Comparison of ENCODE assay signal across 7 mouse cellular contexts in genomic region chr3:103737061-103737754, GRCm38 (mm10). TPM values are rescaled to one million over a fixed set of nuclear protein-coding genes. Genes with fewer than 3 reads are reported as not detected.
DNase-seq lines count a peak whose midpoint lies in the region; ATAC-seq and TF ChIP-seq lines count a peak whose summit lies in the region.

No protein-coding gene starts in this region.

- 0 out of 2 replicates have a peak, but pooled peaks cover 1% of the 10 kb centered on the region for H3K36me3 ChIP-seq in forebrain, embryonic 16.5 days (ENCODE audit: control insufficient read depth, insufficient read depth)
- no peaks in the 10 kb centered on the region for H3K36me3 ChIP-seq in hindbrain, embryonic 11.5 days (ENCODE audit: control insufficient read depth, insufficient read depth, low read length)
- peaks cover 4% of the 10 kb centered on the region; the same call in 1 of the 2 replicates for H3K36me3 ChIP-seq in liver, adult 2 months (ENCODE audit: control insufficient read depth, insufficient read depth, low read length)
- H3K36me3 ChIP-seq in neural tube, embryonic 13.5 days: peaks cover 9% of the 10 kb centered on the region

- no peaks in the 10 kb centered on the region for H3K9me3 ChIP-seq in forebrain, embryonic 16.5 days (ENCODE audit: control insufficient read depth, low read length)
- H3K9me3 ChIP-seq in hindbrain, embryonic 11.5 days (ENCODE audit: control insufficient read depth, low read length): no peaks in the 10 kb centered on the region
- no peaks in the 10 kb centered on the region for H3K9me3 ChIP-seq in neural tube, embryonic 13.5 days

- no peaks in the 10 kb centered on the region for H3K79me2 ChIP-seq in liver, adult 2 months (ENCODE audit: control insufficient read depth, insufficient read depth, low read length)

- peak overlapping the region; percentile 37; the same call in 1 of the 2 replicates for H3K9ac ChIP-seq in forebrain, embryonic 16.5 days (replicated peaks; ENCODE audit: low read depth, low read length)
- H3K9ac ChIP-seq in hindbrain, embryonic 11.5 days (ENCODE audit: low read depth, low read length): no peak overlapping the region
- 0 out of 2 replicates have a peak overlapping the region, but pooled peaks have one; percentile 7 for H3K9ac ChIP-seq in liver, adult 2 months (ENCODE audit: low read depth, low read length)
- H3K9ac ChIP-seq in neural tube, embryonic 13.5 days: peak overlapping the region; percentile 58

- ATAC-seq in forebrain, embryonic 16.5 days: no peak
- no peak for ATAC-seq in hindbrain, embryonic 11.5 days (ENCODE audit: low FRiP score)
- ATAC-seq in neural tube, embryonic 13.5 days (ENCODE audit: low read depth): no peak

- DNase-seq in adrenal gland, adult 2 months: peak; percentile 21
- DNase-seq in brain, embryonic 14.5 days (ENCODE audit: low read depth): peak; percentile 70
- DNase-seq in hindbrain, embryonic 11.5 days (ENCODE audit: low spot score): peak; percentile 23
- no peak for DNase-seq in liver, adult 2 months (ENCODE audit: extremely low read depth, low read depth, low spot score)
- no peak for DNase-seq in yolk sac, embryonic 10.5 days (ENCODE audit: low spot score)

- no peak for TF ChIP-seq CTCF in brain, embryonic 14.5 days (IDR thresholded peaks at IDR 0.05; ENCODE audit: borderline replicate concordance, extremely low read depth, insufficient read depth, insufficient read length)
- TF ChIP-seq CTCF in liver, adult 2 months (IDR thresholded peaks at IDR 0.05; ENCODE audit: low read depth, low read length): no peak

- peaks cover 54% of the 10 kb centered on the region for H3K4me1 ChIP-seq in forebrain, embryonic 16.5 days (replicated peaks; ENCODE audit: control insufficient read depth, insufficient read depth, low read length)
- peaks cover 24% of the 10 kb centered on the region for H3K4me1 ChIP-seq in hindbrain, embryonic 11.5 days (replicated peaks; ENCODE audit: control insufficient read depth, insufficient read depth, low read length)
- H3K4me1 ChIP-seq in liver, adult 2 months (ENCODE audit: control insufficient read depth, insufficient read depth, low read length): no peaks in the 10 kb centered on the region
- peaks cover 66% of the 10 kb centered on the region for H3K4me1 ChIP-seq in neural tube, embryonic 13.5 days (replicated peaks)

- peak overlapping the region; percentile 22 for H3K4me3 ChIP-seq in forebrain, embryonic 16.5 days (replicated peaks; ENCODE audit: low read length)
- peak overlapping the region; percentile 0; the same call in 1 of the 2 replicates for H3K4me3 ChIP-seq in hindbrain, embryonic 11.5 days (ENCODE audit: low read depth, low read length)
- peak overlapping the region; percentile 36 for H3K4me3 ChIP-seq in liver, adult 2 months (ENCODE audit: insufficient read depth, low read depth, low read length)
- peak overlapping the region; percentile 25 for H3K4me3 ChIP-seq in neural tube, embryonic 13.5 days

- TF ChIP-seq POLR2A in brain, embryonic 14.5 days (IDR thresholded peaks at IDR 0.05; ENCODE audit: borderline replicate concordance, extremely low read depth, insufficient read depth, insufficient read length, poor library complexity, severe bottlenecking): no peak
- no peak for TF ChIP-seq POLR2A in liver, adult 2 months (IDR thresholded peaks at IDR 0.05; ENCODE audit: extremely low read depth, insufficient read depth, low read length)

- peak overlapping the region; percentile 86 for H3K27ac ChIP-seq in forebrain, embryonic 16.5 days (ENCODE audit: low read length)
- H3K27ac ChIP-seq in hindbrain, embryonic 11.5 days (ENCODE audit: low read depth, low read length): peak overlapping the region; percentile 60; the same call in 1 of the 2 replicates
- peak overlapping the region; percentile 28; the same call in 1 of the 2 replicates for H3K27ac ChIP-seq in liver, adult 2 months (replicated peaks; ENCODE audit: insufficient read depth, low read depth, low read length)
- H3K27ac ChIP-seq in neural tube, embryonic 13.5 days (replicated peaks): peak overlapping the region; percentile 88

- WGBS in forebrain, embryonic 16.5 days: 30% methylated on average over 16 of the region's 16 CpGs
- WGBS in hindbrain, embryonic 11.5 days: 59% methylated on average over 16 of the region's 16 CpGs
- 74% methylated on average over 16 of the region's 16 CpGs for WGBS in liver, adult 2 months
- 30% methylated on average over 16 of the region's 16 CpGs for whole genome bisulfite sequencing in neural tube, embryonic 13.5 days

- H3K4me2 ChIP-seq in forebrain, embryonic 16.5 days (ENCODE audit: low read length): peak overlapping the region; percentile 52
- peak overlapping the region; percentile 18 for H3K4me2 ChIP-seq in hindbrain, embryonic 11.5 days (replicated peaks; ENCODE audit: low read depth, low read length)
- H3K4me2 ChIP-seq in neural tube, embryonic 13.5 days: peak overlapping the region; percentile 54

- no peaks in the 10 kb centered on the region for H3K27me3 ChIP-seq in forebrain, embryonic 16.5 days (replicated peaks; ENCODE audit: control insufficient read depth, insufficient read depth, low read length)
- no peaks in the 10 kb centered on the region for H3K27me3 ChIP-seq in hindbrain, embryonic 11.5 days (ENCODE audit: control insufficient read depth, insufficient read depth, low read length)
- no peaks in the 10 kb centered on the region for H3K27me3 ChIP-seq in liver, adult 2 months (ENCODE audit: control insufficient read depth, insufficient read depth, low read length)
- H3K27me3 ChIP-seq in neural tube, embryonic 13.5 days: no peaks in the 10 kb centered on the region

RNA-seq across cellular contexts. Expression of gene Olfml3, which starts 0.6 kb away (rescaled TPM):
- 10 to 100 TPM; 20.2 to 21.5 TPM for total RNA-seq in adrenal gland, adult 2 months (2021)
- polyA plus RNA-seq in adrenal gland, adult 2 months (2012; rRNA removed): 15.9 and 16.0 TPM in 2 replicates
- 3.4 and 6.8 TPM in 2 replicates for polyA plus RNA-seq in brain, embryonic 14.5 days (2012; rRNA removed)
- 5.1 and 6.8 TPM in 2 replicates for polyA plus RNA-seq in forebrain, embryonic 16.5 days (2015; fragmentation: Nextera tagmentation; extraction: Ambion mirVana)
- 12.4 and 13.3 TPM in 2 replicates for polyA plus RNA-seq in hindbrain, embryonic 11.5 days (2014; fragmentation: Nextera tagmentation; extraction: Ambion mirVana)
- total RNA-seq in liver, adult 2 months (2014; rRNA removed): 1.3 and 1.7 TPM in 2 replicates
- polyA plus RNA-seq in liver, adult 2 months (2012; rRNA removed): 1.5 and 2.0 TPM in 2 replicates
- polyA plus RNA-seq in neural tube, embryonic 13.5 days (2015; fragmentation: Nextera tagmentation; extraction: Ambion mirVana): 14.2 and 16.8 TPM in 2 replicates

RNA-seq across cellular contexts. Expression of gene Gm10964, which starts 2.0 kb away (rescaled TPM):
- total RNA-seq in adrenal gland, adult 2 months (2021): not detected
- not detected in 2 replicates for polyA plus RNA-seq in adrenal gland, adult 2 months (2012; rRNA removed)
- polyA plus RNA-seq in brain, embryonic 14.5 days (2012; rRNA removed): not detected in 2 replicates
- not detected in 2 replicates for polyA plus RNA-seq in forebrain, embryonic 16.5 days (2015; fragmentation: Nextera tagmentation; extraction: Ambion mirVana)
- not detected in 2 replicates for polyA plus RNA-seq in hindbrain, embryonic 11.5 days (2014; fragmentation: Nextera tagmentation; extraction: Ambion mirVana)
- total RNA-seq in liver, adult 2 months (2014; rRNA removed): not detected in 2 replicates
- polyA plus RNA-seq in liver, adult 2 months (2012; rRNA removed): not detected in 2 replicates
- not detected in 2 replicates for polyA plus RNA-seq in neural tube, embryonic 13.5 days (2015; fragmentation: Nextera tagmentation; extraction: Ambion mirVana)

RNA-seq across cellular contexts. Expression of gene Hipk1, which starts 54.2 kb away (rescaled TPM):
- 100 to 1,000 TPM; 131 to 139 TPM for total RNA-seq in adrenal gland, adult 2 months (2021)
- 83.4 and 88.1 TPM in 2 replicates for polyA plus RNA-seq in adrenal gland, adult 2 months (2012; rRNA removed)
- 28.5 and 45.8 TPM in 2 replicates for polyA plus RNA-seq in brain, embryonic 14.5 days (2012; rRNA removed)
- 12.7 and 13.6 TPM in 2 replicates for polyA plus RNA-seq in forebrain, embryonic 16.5 days (2015; fragmentation: Nextera tagmentation; extraction: Ambion mirVana)
- polyA plus RNA-seq in hindbrain, embryonic 11.5 days (2014; fragmentation: Nextera tagmentation; extraction: Ambion mirVana): 14.9 and 17.4 TPM in 2 replicates
- total RNA-seq in liver, adult 2 months (2014; rRNA removed): 29.2 and 32.4 TPM in 2 replicates
- 34.0 and 35.2 TPM in 2 replicates for polyA plus RNA-seq in liver, adult 2 months (2012; rRNA removed)
- 10.6 and 11.7 TPM in 2 replicates for polyA plus RNA-seq in neural tube, embryonic 13.5 days (2015; fragmentation: Nextera tagmentation; extraction: Ambion mirVana)

Comparison
In these comparisons a context has a peak if more than half of its experiments do, and no peak if none do; other contexts are left out.
1. DNase-seq: peak in adrenal gland, adult 2 months (single experiment), brain, embryonic 14.5 days (single experiment) and hindbrain, embryonic 11.5 days (single experiment); none in liver, adult 2 months (single experiment) and yolk sac, embryonic 10.5 days (single experiment).
2. H3K27ac ChIP-seq: peak in every context shown above with its lines; median percentile 88 in neural tube, embryonic 13.5 days; 86 in forebrain, embryonic 16.5 days; 60 in hindbrain, embryonic 11.5 days; 28 in liver, adult 2 months.
3. Peak in every context shown above with its lines, with median percentiles within 50 percentile points of each other: H3K4me2 ChIP-seq and H3K4me3 ChIP-seq.